Mouse (Mus musculus): ENCODE data around the gene Sec23a. TPM values are rescaled to one million over a fixed set of nuclear protein-coding genes. Genes with fewer than 3 reads are reported as not detected.

Gene Sec23a
- polyA plus RNA-seq, 1 experiment from 2014 or later = 48.4 TPM

DNA sequence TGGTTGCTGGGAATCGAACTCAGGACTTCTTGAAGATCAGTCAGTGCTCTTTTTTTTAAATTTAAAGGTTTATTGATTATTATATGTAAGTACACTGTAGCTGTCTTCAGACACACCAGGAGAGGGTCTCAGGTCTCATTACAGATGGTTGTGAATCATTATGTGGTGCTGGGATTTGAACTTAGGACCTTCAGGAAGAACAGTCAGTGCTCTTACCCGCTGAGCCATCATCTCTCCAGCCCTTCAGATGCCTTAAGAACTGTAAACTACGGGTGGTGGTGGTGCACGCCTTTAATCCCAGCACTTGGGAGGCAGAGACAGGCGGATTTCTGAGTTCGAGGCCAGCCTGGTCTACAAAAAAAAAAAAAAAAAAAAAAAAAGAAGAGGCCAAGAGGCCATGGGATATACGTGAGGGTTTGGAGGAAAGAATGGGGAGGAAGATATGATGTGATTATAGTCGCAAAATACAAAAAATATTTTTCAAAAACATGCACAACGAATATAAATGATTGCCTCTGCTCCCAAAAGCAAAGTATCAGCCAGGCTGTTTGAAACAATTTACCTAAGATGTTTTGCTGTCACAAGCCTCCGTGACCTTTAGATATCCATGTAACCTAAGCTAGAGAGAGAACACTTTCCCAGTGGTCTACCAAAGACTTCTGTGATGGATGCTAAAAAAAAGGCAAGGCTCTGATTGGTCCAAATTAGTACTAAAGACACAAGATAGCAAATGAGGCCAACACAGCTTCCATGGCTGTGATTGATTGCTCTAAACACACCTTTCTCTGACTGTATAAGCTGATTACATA, 27.5 kb upstream of the Sec23a start:
- Histone ChIP-seq H3K36me3 (replicated peaks; ENCODE audit: insufficient read depth, low read length) (peaks cover 17% of the 10 kb centered on the region), H3K4me1 (ENCODE audit: insufficient read depth) (peaks cover 5% of the 10 kb centered on the region; the same call in 1 of the 2 replicates), H3K4me2 (ENCODE audit: low read depth, low read length) (no peak overlapping the region), H3K27ac (ENCODE audit: low read depth) (peak overlapping the region; percentile 92; the same call in 1 of the 2 replicates), H3K9ac (replicated peaks) (no peak overlapping the region), H3K4me3 (ENCODE audit: low read depth, low read length) (0 out of 2 replicates have a peak overlapping the region, but pooled peaks have one; percentile 21), H3K27me3 (ENCODE audit: insufficient read depth, low read length) (no peaks in the 10 kb centered on the region), H3K9me3 (ENCODE audit: low read length) (no peaks in the 10 kb centered on the region)
- no peak for DNase-seq
- TF ChIP-seq EP300 (IDR thresholded peaks at IDR 0.05; ENCODE audit: low read depth) (no peak), CTCF (IDR thresholded peaks at IDR 0.05; ENCODE audit: low read depth) (no peak)
- 74% methylated on average over 10 of the region's 10 CpGs for WGBS (ENCODE audit: insufficient replicate concordance)
- no peak for ATAC-seq

DNA sequence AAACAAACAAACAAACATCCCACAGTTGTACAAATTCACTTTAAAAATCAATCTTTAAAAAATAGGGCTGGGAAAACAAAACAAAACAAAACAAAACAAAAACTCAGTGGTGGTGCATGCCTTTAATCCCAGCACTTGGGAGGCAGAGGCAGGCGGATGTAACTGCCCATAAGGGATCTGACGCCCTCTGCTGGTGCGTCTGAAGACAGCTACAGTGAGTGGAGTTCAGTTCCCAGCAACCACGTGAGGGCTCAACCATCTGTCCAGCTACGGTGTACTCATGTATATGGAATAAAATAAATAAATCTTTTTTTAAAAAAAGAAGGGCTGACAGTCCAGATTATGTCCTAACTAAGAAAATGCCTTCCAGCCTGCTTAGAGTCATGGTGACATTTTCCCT, 20.3 kb upstream of the Sec23a start:
- ATAC-seq = peak; percentile 54; the same call in 1 of the 2 replicates
- Histone ChIP-seq H3K9ac (replicated peaks) (no peak overlapping the region), H3K4me1 (ENCODE audit: insufficient read depth) (no peaks in the 10 kb centered on the region), H3K27ac (ENCODE audit: low read depth) (no peak overlapping the region), H3K4me3 (ENCODE audit: low read depth, low read length) (no peak overlapping the region), H3K4me2 (ENCODE audit: low read depth, low read length) (no peak overlapping the region), H3K36me3 (replicated peaks; ENCODE audit: insufficient read depth, low read length) (peaks cover 10% of the 10 kb centered on the region), H3K9me3 (ENCODE audit: low read length) (no peaks in the 10 kb centered on the region), H3K27me3 (ENCODE audit: insufficient read depth, low read length) (no peaks in the 10 kb centered on the region)
- peak; percentile 29 for DNase-seq
- TF ChIP-seq CTCF (IDR thresholded peaks at IDR 0.05; ENCODE audit: low read depth) = peak; percentile 71
- TF ChIP-seq EP300 (IDR thresholded peaks at IDR 0.05; ENCODE audit: low read depth) = no peak
- WGBS (ENCODE audit: insufficient replicate concordance) = 60% methylated on average over 5 of the region's 5 CpGs

DNA sequence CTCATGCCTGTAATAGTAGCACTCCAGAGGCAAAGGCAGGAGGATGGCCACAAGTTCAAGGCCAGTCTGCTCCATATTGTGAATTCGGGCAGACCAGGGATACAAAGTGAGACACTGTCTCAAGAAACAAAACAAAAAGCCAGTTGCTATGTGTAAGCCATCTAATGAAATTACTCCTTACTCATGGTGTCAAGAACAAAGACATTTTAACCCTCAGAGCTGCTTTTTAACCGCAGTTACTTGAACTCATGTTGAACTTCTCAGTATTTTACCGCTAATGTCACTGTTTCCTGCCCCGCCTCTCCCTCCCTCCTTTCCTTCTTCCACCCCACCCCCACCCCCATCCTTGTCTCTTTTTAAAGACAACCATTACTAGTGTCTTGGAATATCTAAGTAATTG, 9.5 kb upstream of the Sec23a start:
- Histone ChIP-seq H3K36me3 (replicated peaks; ENCODE audit: insufficient read depth, low read length) (peaks cover 48% of the 10 kb centered on the region), H3K9me3 (ENCODE audit: low read length) (no peaks in the 10 kb centered on the region), H3K27me3 (ENCODE audit: insufficient read depth, low read length) (no peaks in the 10 kb centered on the region), H3K27ac (ENCODE audit: low read depth) (no peak overlapping the region), H3K9ac (replicated peaks) (no peak overlapping the region), H3K4me2 (ENCODE audit: low read depth, low read length) (no peak overlapping the region), H3K4me3 (ENCODE audit: low read depth, low read length) (no peak overlapping the region), H3K4me1 (ENCODE audit: insufficient read depth) (no peaks in the 10 kb centered on the region)
- 65% methylated on average over 4 of the region's 4 CpGs for WGBS (ENCODE audit: insufficient replicate concordance)
- TF ChIP-seq EP300 (IDR thresholded peaks at IDR 0.05; ENCODE audit: low read depth) = no peak
- TF ChIP-seq CTCF (IDR thresholded peaks at IDR 0.05; ENCODE audit: low read depth) = no peak
- DNase-seq = no peak
- no peak for ATAC-seq

DNA sequence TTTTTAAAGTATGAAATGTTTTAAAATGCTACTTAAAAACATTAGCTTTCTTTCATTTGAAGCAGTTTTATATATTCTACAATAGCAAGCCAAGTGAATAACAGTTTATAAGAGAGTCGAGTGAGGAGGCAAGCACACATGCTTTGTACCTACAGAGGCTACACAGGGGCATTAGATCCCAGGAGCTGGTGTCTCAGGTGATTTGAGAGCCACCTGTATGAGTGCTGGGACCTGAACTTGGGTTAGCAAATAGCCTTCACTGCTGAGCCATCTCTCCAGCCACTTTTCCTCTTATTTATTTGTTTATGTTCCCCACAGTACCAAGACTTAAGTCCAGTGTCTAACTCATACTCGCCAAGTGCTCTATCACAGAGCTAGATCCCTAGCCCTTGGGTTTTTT, 8.1 kb upstream of the Sec23a start:
- no peak overlapping the region for H3K4me2 ChIP-seq (ENCODE audit: low read depth, low read length)
- 86% methylated on average over 2 of the region's 2 CpGs for WGBS (ENCODE audit: insufficient replicate concordance)
- H3K9ac ChIP-seq (replicated peaks) = no peak overlapping the region
- no peak for TF ChIP-seq CTCF (IDR thresholded peaks at IDR 0.05; ENCODE audit: low read depth)
- no peak for TF ChIP-seq EP300 (IDR thresholded peaks at IDR 0.05; ENCODE audit: low read depth)
- H3K36me3 ChIP-seq (replicated peaks; ENCODE audit: insufficient read depth, low read length) = peaks cover 41% of the 10 kb centered on the region
- H3K27ac ChIP-seq (ENCODE audit: low read depth) = no peak overlapping the region
- H3K9me3 ChIP-seq (ENCODE audit: low read length) = no peaks in the 10 kb centered on the region
- DNase-seq (no peak), ATAC-seq (no peak)
- no peaks in the 10 kb centered on the region for H3K27me3 ChIP-seq (ENCODE audit: insufficient read depth, low read length)
- H3K4me1 ChIP-seq (ENCODE audit: insufficient read depth) = no peaks in the 10 kb centered on the region; the same call in 1 of the 2 replicates
- no peak overlapping the region for H3K4me3 ChIP-seq (ENCODE audit: low read depth, low read length)

DNA sequence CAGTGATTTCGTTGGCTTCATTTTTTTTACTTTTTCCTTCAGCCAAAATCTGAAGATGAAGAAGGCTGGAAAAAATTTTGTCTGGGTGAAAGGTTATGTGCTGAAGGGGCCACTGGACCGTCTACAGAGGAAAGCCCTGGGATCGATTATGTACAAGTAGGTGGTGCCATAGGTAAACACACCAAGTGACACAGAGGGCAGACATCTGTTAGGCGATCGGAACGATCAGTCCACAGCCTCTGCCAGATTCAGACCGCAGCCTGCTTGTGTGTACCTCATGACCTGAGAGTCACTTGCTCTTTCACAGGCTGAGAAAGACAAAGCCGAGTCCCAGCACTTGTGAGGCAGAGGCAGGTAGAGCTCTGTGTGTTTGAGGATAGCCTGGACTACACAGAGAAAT, 6.2 kb upstream of the Sec23a start:
- Histone ChIP-seq H3K9me3 (ENCODE audit: low read length) (no peaks in the 10 kb centered on the region), H3K36me3 (replicated peaks; ENCODE audit: insufficient read depth, low read length) (peaks cover 35% of the 10 kb centered on the region)
- WGBS (ENCODE audit: insufficient replicate concordance) = 75% methylated on average over 8 of the region's 8 CpGs

DNA sequence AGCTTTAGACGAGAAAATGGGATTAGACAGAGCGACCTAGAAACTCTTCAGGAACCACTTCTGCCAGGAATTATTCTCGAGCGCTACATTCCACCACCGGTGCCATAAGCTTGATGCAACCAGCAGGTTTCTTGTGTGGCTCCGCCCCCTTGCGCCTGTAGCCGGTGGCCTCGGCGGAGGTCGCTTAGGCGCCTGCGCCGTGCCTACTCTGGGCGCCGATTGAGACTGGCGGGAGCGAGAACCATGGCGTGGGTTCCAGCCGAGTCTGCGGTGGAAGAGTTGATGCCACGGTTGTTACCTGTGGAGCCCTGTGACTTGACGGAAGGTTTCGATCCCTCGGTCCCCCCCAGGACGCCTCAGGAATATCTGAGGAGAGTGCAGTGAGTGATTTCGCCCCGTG, 1.4 kb upstream of the Sec23a start, which contains the start of gene Gemin2:
Gene Gemin2 (plus strand): TSS at position 160 of the 400 bp plus-strand sequence.
- peak; percentile 39 for TF ChIP-seq CTCF (IDR thresholded peaks at IDR 0.05; ENCODE audit: low read depth)
- TF ChIP-seq EP300 (IDR thresholded peaks at IDR 0.05; ENCODE audit: low read depth) = no peak
- no peaks in the 10 kb centered on the region for H3K27me3 ChIP-seq (ENCODE audit: insufficient read depth, low read length)
- H3K4me1 ChIP-seq (ENCODE audit: insufficient read depth) = peaks cover 10% of the 10 kb centered on the region
- peak; percentile 60 for ATAC-seq
- H3K9ac ChIP-seq (replicated peaks) = peak within 1 kb of the TSS; percentile 83
- peak within 1 kb of the TSS; percentile 77 for H3K4me3 ChIP-seq (ENCODE audit: low read depth, low read length)
- H3K9me3 ChIP-seq (ENCODE audit: low read length) = no peaks in the 10 kb centered on the region
- under 1% methylated on average over 28 of the region's 28 CpGs for WGBS (ENCODE audit: insufficient replicate concordance)
- H3K27ac ChIP-seq (ENCODE audit: low read depth) = peak within 1 kb of the TSS; percentile 83
- H3K36me3 ChIP-seq (replicated peaks; ENCODE audit: insufficient read depth, low read length) = peaks cover 10% of the 10 kb centered on the region; the same call in 1 of the 2 replicates
- H3K4me2 ChIP-seq (ENCODE audit: low read depth, low read length) = peak within 1 kb of the TSS; percentile 80
- peak; percentile 92 for DNase-seq

More for the DNA sequence above, 6.2 kb upstream of the Sec23a start:
- DNase-seq (peak; percentile 54), ATAC-seq (peak; percentile 76)
- TF ChIP-seq CTCF (IDR thresholded peaks at IDR 0.05; ENCODE audit: low read depth) (no peak), EP300 (IDR thresholded peaks at IDR 0.05; ENCODE audit: low read depth) (0 out of 2 replicates have a peak, but pooled peaks have one; percentile 41)
- H3K27me3 ChIP-seq (ENCODE audit: insufficient read depth, low read length) = no peaks in the 10 kb centered on the region
- H3K9ac ChIP-seq (replicated peaks) = no peak overlapping the region
- H3K27ac ChIP-seq (ENCODE audit: low read depth) = peak overlapping the region; percentile 76
- no peak overlapping the region for H3K4me2 ChIP-seq (ENCODE audit: low read depth, low read length)
- H3K4me1 ChIP-seq (ENCODE audit: insufficient read depth) = peaks cover 8% of the 10 kb centered on the region
- H3K4me3 ChIP-seq (ENCODE audit: low read depth, low read length) = no peak overlapping the region
